Comparison of ENCODE assay signal across 8 mouse cellular contexts in the genomic region with DNA sequence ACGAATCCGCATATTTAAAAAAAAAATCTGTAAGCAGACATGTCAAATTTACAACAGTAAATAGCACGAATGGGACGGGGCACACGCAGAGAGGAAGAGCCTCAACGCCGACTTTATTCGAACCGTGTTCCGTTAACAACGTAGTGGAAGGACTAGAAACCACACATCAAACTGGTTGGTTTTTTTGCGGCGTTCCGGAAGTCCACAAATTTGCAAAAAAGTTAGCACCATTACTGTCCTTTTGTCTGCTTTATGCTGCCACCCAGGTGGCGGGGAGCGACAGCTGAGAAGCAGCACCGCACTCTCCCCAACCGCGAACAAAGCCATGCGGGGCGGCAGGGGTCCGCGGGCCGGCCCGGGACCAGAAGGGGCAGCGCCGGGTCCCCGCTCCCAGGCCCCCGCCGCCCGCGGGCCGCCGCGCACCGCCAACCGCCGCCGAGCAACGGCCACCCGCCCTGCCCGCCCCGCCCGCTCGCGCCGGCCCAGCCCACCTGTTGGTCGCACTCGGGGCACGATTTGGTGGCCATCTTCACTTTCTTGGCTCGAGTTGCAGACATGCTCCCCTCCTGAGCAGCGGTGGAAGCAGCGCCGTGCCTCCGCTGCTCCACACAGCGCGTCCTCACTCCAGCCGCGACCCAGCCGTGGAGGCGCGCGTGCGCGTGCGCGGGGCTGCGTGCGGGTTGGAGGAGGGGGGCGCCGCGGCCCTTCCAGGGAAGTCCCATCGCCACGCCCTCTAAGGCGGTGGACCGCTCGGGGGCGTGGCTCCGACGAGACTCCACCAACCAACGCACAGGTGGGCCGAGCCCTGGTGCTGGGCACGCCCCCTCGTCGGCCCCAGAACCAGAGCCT. TPM values are rescaled to one million over a fixed set of nuclear protein-coding genes. Genes with fewer than 3 reads are reported as not detected.
DNase-seq lines count a peak whose midpoint lies in the region; ATAC-seq and TF ChIP-seq lines count a peak whose summit lies in the region.

Gene 4921524J17Rik, minus strand, starts transcription at position 666 of the 849 bp plus-strand sequence.

- ATAC-seq in heart, embryonic 15.5 days (replicated peaks; ENCODE audit: insufficient number of reproducible peaks, insufficient read depth, low FRiP score, low read depth) = peak; percentile 99
- ATAC-seq in liver, embryonic 14.5 days (ENCODE audit: insufficient read depth) = peak; percentile 99
- ATAC-seq in neural tube, embryonic 11.5 days (ENCODE audit: insufficient read depth, low FRiP score, low TSS enrichment) = peak; percentile 99
- ATAC-seq in stomach, postnatal 0 days (ENCODE audit: low FRiP score, low TSS enrichment) = peak; percentile 100

- TF ChIP-seq CTCF in liver, embryonic 14.5 days (IDR thresholded peaks at IDR 0.05; ENCODE audit: low read depth) = no peak
- TF ChIP-seq CTCF in stomach, postnatal 0 days (IDR thresholded peaks at IDR 0.05; ENCODE audit: low read depth) = peak; percentile 37

- H3K4me3 ChIP-seq in brown adipose tissue, adult 24 weeks (ENCODE audit: insufficient read depth, low read depth, low read length) = peak within 1 kb of the TSS; percentile 88
- H3K4me3 ChIP-seq in heart, embryonic 15.5 days = peak within 1 kb of the TSS; percentile 83
- peak within 1 kb of the TSS; percentile 83 to 90 for H3K4me3 ChIP-seq in liver, embryonic 14.5 days (ENCODE audit: insufficient read depth in 1 of 2, low read depth in 2 of 2, low read length in 2 of 2)
- peak within 1 kb of the TSS; percentile 82 for H3K4me3 ChIP-seq in neural tube, embryonic 11.5 days (ENCODE audit: low read depth, low read length)
- peak within 1 kb of the TSS; percentile 78 for H3K4me3 ChIP-seq in stomach, postnatal 0 days (ENCODE audit: low read depth, low read length)

- no peaks in the 10 kb centered on the region for H3K27me3 ChIP-seq in heart, embryonic 15.5 days
- H3K27me3 ChIP-seq in liver, embryonic 14.5 days (ENCODE audit: control insufficient read depth, insufficient read depth, low read length) = no peaks in the 10 kb centered on the region
- no peaks in the 10 kb centered on the region for H3K27me3 ChIP-seq in neural tube, embryonic 11.5 days (ENCODE audit: control insufficient read depth, insufficient read depth, low read length)
- no peaks in the 10 kb centered on the region for H3K27me3 ChIP-seq in stomach, postnatal 0 days (ENCODE audit: control insufficient read depth, insufficient read depth, low read length)

- no peaks in the 10 kb centered on the region for H3K9me3 ChIP-seq in heart, embryonic 15.5 days (replicated peaks)
- no peaks in the 10 kb centered on the region for H3K9me3 ChIP-seq in liver, embryonic 14.5 days (ENCODE audit: control insufficient read depth, low read length)
- H3K9me3 ChIP-seq in neural tube, embryonic 11.5 days (ENCODE audit: control insufficient read depth, low read length) = no peaks in the 10 kb centered on the region
- H3K9me3 ChIP-seq in stomach, postnatal 0 days (ENCODE audit: control insufficient read depth, low read length) = no peaks in the 10 kb centered on the region

- peak; percentile 99 for DNase-seq in CD4-positive, CD25-positive, alpha-beta regulatory T cell, adult 2 months (ENCODE audit: low read depth, low spot score)
- DNase-seq in fibroblast of lung, adult 2 months (ENCODE audit: low read depth) = peak; percentile 90
- DNase-seq in kidney, postnatal 25 days = peak; percentile 97 to 99
- DNase-seq in liver, embryonic 14.5 days (ENCODE audit: low read depth in 3 of 3, low spot score in 3 of 3) = peak; percentile 92 to 94 (median 93)
- peak; percentile 99 for DNase-seq in neural tube, embryonic 11.5 days (ENCODE audit: low spot score)
- peak; percentile 97 for DNase-seq in stomach, postnatal 0 days (ENCODE audit: low spot score)

- H3K4me1 ChIP-seq in brown adipose tissue, adult 24 weeks (ENCODE audit: control insufficient read depth, insufficient read depth, insufficient read length, low read length) = peaks cover 9% of the 10 kb centered on the region
- peaks cover 35% of the 10 kb centered on the region for H3K4me1 ChIP-seq in heart, embryonic 15.5 days (replicated peaks)
- H3K4me1 ChIP-seq in liver, embryonic 14.5 days (replicated peaks; ENCODE audit: control insufficient read depth in 2 of 2, insufficient read depth in 2 of 2, low read length in 1 of 2) = peaks cover 23 to 24% of the 10 kb centered on the region in 2 experiments
- peaks cover 16% of the 10 kb centered on the region for H3K4me1 ChIP-seq in neural tube, embryonic 11.5 days (ENCODE audit: control insufficient read depth, insufficient read depth, low read length)
- no peaks in the 10 kb centered on the region for H3K4me1 ChIP-seq in stomach, postnatal 0 days (replicated peaks; ENCODE audit: control insufficient read depth, insufficient read depth)

- WGBS in heart, embryonic 15.5 days = under 1% methylated on average over 71 of the region's 85 CpGs
- under 1% methylated on average over 72 of the region's 85 CpGs for WGBS in liver, embryonic 14.5 days (ENCODE audit: insufficient replicate concordance)
- WGBS in neural tube, embryonic 11.5 days = under 1% methylated on average over 57 of the region's 85 CpGs
- under 1% methylated on average over 77 of the region's 85 CpGs for WGBS in stomach, postnatal 0 days

- H3K9ac ChIP-seq in heart, embryonic 15.5 days = peak within 1 kb of the TSS; percentile 85
- peak within 1 kb of the TSS; percentile 96 for H3K9ac ChIP-seq in liver, embryonic 14.5 days (replicated peaks)
- peak within 1 kb of the TSS; percentile 90 for H3K9ac ChIP-seq in neural tube, embryonic 11.5 days (ENCODE audit: low read length)
- H3K9ac ChIP-seq in stomach, postnatal 0 days (ENCODE audit: low read length) = peak within 1 kb of the TSS; percentile 92

- H3K4me2 ChIP-seq in heart, embryonic 15.5 days = peak within 1 kb of the TSS; percentile 65
- peak within 1 kb of the TSS; percentile 68 for H3K4me2 ChIP-seq in liver, embryonic 14.5 days (ENCODE audit: low read depth)
- peak within 1 kb of the TSS; percentile 44 for H3K4me2 ChIP-seq in neural tube, embryonic 11.5 days (ENCODE audit: low read depth)
- peak within 1 kb of the TSS; percentile 56 for H3K4me2 ChIP-seq in stomach, postnatal 0 days (replicated peaks; ENCODE audit: low read depth)

- no peaks in the 10 kb centered on the region for H3K36me3 ChIP-seq in heart, embryonic 15.5 days
- H3K36me3 ChIP-seq in liver, embryonic 14.5 days (replicated peaks; ENCODE audit: control insufficient read depth, insufficient read depth, low read depth) = no peaks in the 10 kb centered on the region
- no peaks in the 10 kb centered on the region for H3K36me3 ChIP-seq in neural tube, embryonic 11.5 days (ENCODE audit: control insufficient read depth, insufficient read depth, low read length)
- no peaks in the 10 kb centered on the region for H3K36me3 ChIP-seq in stomach, postnatal 0 days (ENCODE audit: control insufficient read depth, insufficient read depth, low read length)

- no peak for TF ChIP-seq EP300 in liver, embryonic 14.5 days (IDR thresholded peaks at IDR 0.05; ENCODE audit: low read depth)
- no peak for TF ChIP-seq EP300 in stomach, postnatal 0 days (optimal IDR thresholded peaks at IDR 0.05)

- H3K27ac ChIP-seq in brown adipose tissue, adult 24 weeks (replicated peaks; ENCODE audit: low read depth, low read length) = peak within 1 kb of the TSS; percentile 73
- peak within 1 kb of the TSS; percentile 98 for H3K27ac ChIP-seq in heart, embryonic 15.5 days
- H3K27ac ChIP-seq in liver, embryonic 14.5 days = peak within 1 kb of the TSS; percentile 76
- H3K27ac ChIP-seq in neural tube, embryonic 11.5 days (ENCODE audit: low read depth, low read length) = peak within 1 kb of the TSS; percentile 95
- H3K27ac ChIP-seq in stomach, postnatal 0 days (replicated peaks) = peak within 1 kb of the TSS; percentile 95

RNA-seq across cellular contexts. Expression of gene 4921524J17Rik, which starts in this region (rescaled TPM):
- 14.6 and 15.3 TPM in 2 replicates for polyA plus RNA-seq in brown adipose tissue, adult 24 weeks (2012; ENCODE audit: insufficient read depth, insufficient read length, missing spikeins)
- polyA plus RNA-seq in heart, embryonic 15.5 days (2015; fragmentation: Nextera tagmentation; extraction: Ambion mirVana) = 50.6 and 63.7 TPM in 2 replicates
- 5.4 and 7.0 TPM in 2 replicates for polyA plus RNA-seq in liver, embryonic 14.5 days (2012; rRNA removed)
- polyA plus RNA-seq in liver, embryonic 14.5 days (2014; fragmentation: Nextera tagmentation; extraction: Ambion mirVana) = 15.4 and 17.1 TPM in 2 replicates
- polyA plus RNA-seq in neural tube, embryonic 11.5 days (2014; fragmentation: Nextera tagmentation; extraction: Ambion mirVana) = 41.4 and 44.2 TPM in 2 replicates
- polyA plus RNA-seq in stomach, postnatal 0 days (2015; fragmentation: Nextera tagmentation; extraction: Ambion mirVana) = 24.9 and 29.0 TPM in 2 replicates

Comparison
In these comparisons a context has a peak if more than half of its experiments do, and no peak if none do; other contexts are left out.
1. Peak in every context shown above with its lines: DNase-seq, ATAC-seq, H3K4me3 ChIP-seq and H3K27ac ChIP-seq.